Mouse (Mus musculus): ENCODE measurements around the gene Man1b1. TPM values are rescaled to one million over a fixed set of nuclear protein-coding genes. Genes with fewer than 3 reads are reported as not detected.

Gene Man1b1
- total and polyA plus RNA-seq, 2 experiments from 2014 or later, result 19.5 to 41.2 TPM

DNA sequence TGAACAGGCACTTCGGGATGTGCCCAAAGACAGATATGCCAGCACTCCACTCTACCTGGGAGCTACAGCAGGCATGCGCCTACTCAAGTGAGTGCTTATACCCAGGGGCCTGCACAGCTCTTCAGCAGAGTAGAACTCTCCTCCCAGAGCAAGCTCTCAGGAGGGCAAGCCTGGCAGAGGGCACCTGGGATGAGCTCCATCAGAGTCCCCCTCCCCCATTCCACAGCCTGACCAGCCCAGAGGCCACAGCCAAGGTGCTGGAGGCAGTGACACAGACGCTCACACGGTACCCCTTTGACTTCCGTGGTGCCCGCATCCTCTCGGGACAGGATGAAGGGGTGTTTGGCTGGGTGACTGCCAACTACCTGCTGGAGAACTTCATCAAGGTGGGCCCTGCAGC, 65.9 kb downstream of the Man1b1 start:
- no peaks in the 10 kb centered on the region for H3K9me3 ChIP-seq (replicated peaks; ENCODE audit: control insufficient read depth, low read length)
- H3K27me3 ChIP-seq (ENCODE audit: control insufficient read depth, insufficient read depth, low read length), result peaks cover 94% of the 10 kb centered on the region
- DNase-seq (ENCODE audit: low spot score) (no peak), ATAC-seq (ENCODE audit: insufficient read depth, low read depth) (no peak)
- TF ChIP-seq EP300 (IDR thresholded peaks at IDR 0.05; ENCODE audit: low read depth) (no peak), CTCF (IDR thresholded peaks at IDR 0.05; ENCODE audit: low read depth) (no peak)
- peaks cover 5% of the 10 kb centered on the region; the same call in 1 of the 2 replicates for H3K4me1 ChIP-seq (ENCODE audit: control insufficient read depth, insufficient read depth)
- H3K4me2 ChIP-seq (ENCODE audit: low read depth, low read length), result no peak overlapping the region
- H3K9ac ChIP-seq (replicated peaks; ENCODE audit: low read depth, low read length), result no peak overlapping the region
- no peak overlapping the region for H3K27ac ChIP-seq (ENCODE audit: low read depth)
- no peaks in the 10 kb centered on the region for H3K36me3 ChIP-seq (replicated peaks; ENCODE audit: control insufficient read depth, insufficient read depth, low read length)
- no peak overlapping the region for H3K4me3 ChIP-seq (ENCODE audit: low read depth, low read length)
- 89% methylated on average over 7 of the region's 7 CpGs for WGBS

DNA sequence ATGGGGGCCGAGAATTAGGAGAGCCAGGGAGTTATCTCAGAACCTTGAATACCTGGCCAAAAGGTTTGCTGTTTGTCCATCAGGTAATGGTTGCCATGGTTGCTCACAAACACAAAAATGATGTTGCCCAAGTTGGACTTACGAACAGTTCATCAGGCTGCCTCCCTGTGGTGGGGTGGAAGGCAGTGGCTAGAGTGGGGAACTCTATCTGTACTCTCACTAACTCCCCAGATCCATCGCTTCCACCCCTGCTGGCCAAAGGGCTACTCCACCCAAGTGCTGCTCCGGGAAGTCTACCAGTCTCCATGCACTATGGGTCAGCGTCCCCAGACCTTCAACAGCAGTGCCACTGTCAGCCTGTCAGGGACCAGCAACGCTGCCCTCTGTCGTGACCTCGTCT, 66.9 kb downstream of the Man1b1 start, which contains the start of gene Npdc1:
Gene Npdc1 (plus strand): TSS at position 301 of the 400 bp plus-strand sequence.
- H3K4me3 ChIP-seq (ENCODE audit: low read depth, low read length), result no peak within 1 kb of the TSS
- no peak within 1 kb of the TSS for H3K4me2 ChIP-seq (ENCODE audit: low read depth, low read length)
- H3K4me1 ChIP-seq (ENCODE audit: control insufficient read depth, insufficient read depth), result peaks cover 5% of the 10 kb centered on the region; the same call in 1 of the 2 replicates
- H3K9me3 ChIP-seq (replicated peaks; ENCODE audit: control insufficient read depth, low read length), result no peaks in the 10 kb centered on the region
- no peak within 1 kb of the TSS for H3K9ac ChIP-seq (replicated peaks; ENCODE audit: low read depth, low read length)
- no peak for DNase-seq (ENCODE audit: low spot score)
- no peaks in the 10 kb centered on the region for H3K36me3 ChIP-seq (replicated peaks; ENCODE audit: control insufficient read depth, insufficient read depth, low read length)
- ATAC-seq (ENCODE audit: insufficient read depth, low read depth), result no peak
- TF ChIP-seq CTCF (IDR thresholded peaks at IDR 0.05; ENCODE audit: low read depth), result no peak
- TF ChIP-seq EP300 (IDR thresholded peaks at IDR 0.05; ENCODE audit: low read depth), result no peak
- H3K27ac ChIP-seq (ENCODE audit: low read depth), result no peak within 1 kb of the TSS
- WGBS, result 54% methylated on average over 8 of the region's 8 CpGs
- H3K27me3 ChIP-seq (ENCODE audit: control insufficient read depth, insufficient read depth, low read length), result peaks cover 100% of the 10 kb centered on the region

DNA sequence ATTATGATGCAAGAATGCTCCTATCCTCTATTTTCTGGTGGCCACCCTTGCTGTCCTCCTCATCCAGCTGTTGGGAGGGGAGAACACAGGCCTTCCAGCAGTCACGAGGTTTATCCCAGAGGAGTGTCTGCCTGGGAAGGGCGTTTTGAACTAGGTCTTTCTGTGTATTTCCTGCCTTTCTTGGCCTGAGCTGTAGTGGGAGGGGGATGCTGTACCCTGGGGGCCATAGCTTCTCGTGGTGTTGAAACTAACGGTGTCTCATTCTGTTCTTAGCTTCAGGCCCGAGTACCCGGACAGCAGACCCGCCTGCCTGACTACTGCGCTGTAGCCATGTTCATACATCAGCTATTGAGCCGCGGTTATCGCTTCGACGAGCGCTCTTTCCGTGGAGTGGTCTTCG, 68.2 kb downstream of the Man1b1 start:
- 20% methylated on average over 16 of the region's 16 CpGs for WGBS
- Histone ChIP-seq H3K27ac (ENCODE audit: low read depth) (no peak overlapping the region), H3K4me3 (ENCODE audit: low read depth, low read length) (peak overlapping the region; percentile 22)

DNA sequence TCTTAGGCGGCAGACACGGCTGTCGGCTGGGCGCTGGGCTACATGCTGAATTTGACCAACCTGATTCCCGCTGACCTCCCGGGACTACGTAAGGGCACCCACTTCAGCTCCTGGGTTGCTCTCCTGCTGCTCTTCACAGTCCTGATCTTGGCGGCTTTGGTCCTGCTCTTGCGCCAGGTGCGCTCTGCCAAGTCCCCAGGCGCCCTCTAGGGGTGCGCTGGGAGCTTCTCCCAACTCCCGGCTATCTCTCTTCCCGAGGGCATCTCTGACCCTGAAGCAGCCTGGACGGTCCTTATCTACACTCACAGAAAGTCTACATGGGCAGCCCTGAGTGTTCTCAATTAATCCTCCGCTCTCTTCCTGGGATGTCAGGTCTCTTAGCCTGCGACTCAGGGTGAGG, 68.6 kb downstream of the Man1b1 start:
- H3K4me1 ChIP-seq (ENCODE audit: control insufficient read depth, insufficient read depth), result no peaks in the 10 kb centered on the region
- TF ChIP-seq CTCF (IDR thresholded peaks at IDR 0.05; ENCODE audit: low read depth) (peak; percentile 53), EP300 (IDR thresholded peaks at IDR 0.05; ENCODE audit: low read depth) (no peak)
- H3K9me3 ChIP-seq (replicated peaks; ENCODE audit: control insufficient read depth, low read length), result no peaks in the 10 kb centered on the region
- no peak overlapping the region for H3K27ac ChIP-seq (ENCODE audit: low read depth)
- H3K4me3 ChIP-seq (ENCODE audit: low read depth, low read length), result peak overlapping the region; percentile 22
- H3K36me3 ChIP-seq (replicated peaks; ENCODE audit: control insufficient read depth, insufficient read depth, low read length), result no peaks in the 10 kb centered on the region
- 3% methylated on average over 17 of the region's 17 CpGs for WGBS
- H3K27me3 ChIP-seq (ENCODE audit: control insufficient read depth, insufficient read depth, low read length), result peaks cover 91% of the 10 kb centered on the region
- ATAC-seq (ENCODE audit: insufficient read depth, low read depth) (no peak), DNase-seq (ENCODE audit: low spot score) (peak; percentile 32)
- H3K4me2 ChIP-seq (ENCODE audit: low read depth, low read length), result peak overlapping the region; percentile 36
- H3K9ac ChIP-seq (replicated peaks; ENCODE audit: low read depth, low read length), result no peak overlapping the region

More for the DNA sequence above, 68.2 kb downstream of the Man1b1 start:
- Histone ChIP-seq H3K9me3 (replicated peaks; ENCODE audit: control insufficient read depth, low read length) (no peaks in the 10 kb centered on the region), H3K36me3 (replicated peaks; ENCODE audit: control insufficient read depth, insufficient read depth, low read length) (no peaks in the 10 kb centered on the region), H3K27me3 (ENCODE audit: control insufficient read depth, insufficient read depth, low read length) (peaks cover 95% of the 10 kb centered on the region), H3K9ac (replicated peaks; ENCODE audit: low read depth, low read length) (no peak overlapping the region), H3K4me2 (ENCODE audit: low read depth, low read length) (peak overlapping the region; percentile 36), H3K4me1 (ENCODE audit: control insufficient read depth, insufficient read depth) (no peaks in the 10 kb centered on the region)
- no peak for TF ChIP-seq CTCF (IDR thresholded peaks at IDR 0.05; ENCODE audit: low read depth)
- TF ChIP-seq EP300 (IDR thresholded peaks at IDR 0.05; ENCODE audit: low read depth), result no peak
- peak; percentile 7 for DNase-seq (ENCODE audit: low spot score)
- ATAC-seq (ENCODE audit: insufficient read depth, low read depth), result no peak

Other genes with a start within 250 kb of the Man1b1 start
Only the 30 nearest of the 37 such genes appear.
- gene Nrarp, start 151.6 kb upstream of the Man1b1 start, total RNA-seq (2014; rRNA removed; ENCODE audit: low replicate concordance), result 34.1 and 38.1 TPM in 2 replicates
- gene Nrarp, start 151.6 kb upstream of the Man1b1 start, polyA plus RNA-seq (2015; fragmentation: Nextera tagmentation; extraction: Ambion mirVana), result 8.8 and 9.6 TPM in 2 replicates
- 4.9 and 8.6 TPM in 2 replicates for gene Tor4a, start 135.5 kb upstream of the Man1b1 start, total RNA-seq (2014; rRNA removed; ENCODE audit: low replicate concordance)
- gene Tor4a, start 135.5 kb upstream of the Man1b1 start, polyA plus RNA-seq (2015; fragmentation: Nextera tagmentation; extraction: Ambion mirVana), result 4.4 and 5.2 TPM in 2 replicates
- gene Nelfb, start 120.8 kb upstream of the Man1b1 start, total RNA-seq (2014; rRNA removed; ENCODE audit: low replicate concordance), result 49.0 and 63.7 TPM in 2 replicates
- 38.4 and 41.9 TPM in 2 replicates for gene Nelfb, start 120.8 kb upstream of the Man1b1 start, polyA plus RNA-seq (2015; fragmentation: Nextera tagmentation; extraction: Ambion mirVana)
- gene Stpg3, start 117.7 kb upstream of the Man1b1 start, total RNA-seq (2014; rRNA removed; ENCODE audit: low replicate concordance), result not detected in 2 replicates
- not detected in 2 replicates for gene Stpg3, start 117.7 kb upstream of the Man1b1 start, polyA plus RNA-seq (2015; fragmentation: Nextera tagmentation; extraction: Ambion mirVana)
- gene Fam166a, start 113.6 kb upstream of the Man1b1 start, total RNA-seq (2014; rRNA removed; ENCODE audit: low replicate concordance), result not detected in 2 replicates
- gene Fam166a, start 113.6 kb upstream of the Man1b1 start, polyA plus RNA-seq (2015; fragmentation: Nextera tagmentation; extraction: Ambion mirVana), result 0.33 TPM in 1 of 2 replicates, not detected in the other
- 665 and 888 TPM in 2 replicates for gene Tubb4b, start 107.6 kb upstream of the Man1b1 start, total RNA-seq (2014; rRNA removed; ENCODE audit: low replicate concordance)
- 217 and 244 TPM in 2 replicates for gene Tubb4b, start 107.6 kb upstream of the Man1b1 start, polyA plus RNA-seq (2015; fragmentation: Nextera tagmentation; extraction: Ambion mirVana)
- gene Slc34a3, start 98.0 kb upstream of the Man1b1 start, total RNA-seq (2014; rRNA removed; ENCODE audit: low replicate concordance), result not detected in 2 replicates
- gene Slc34a3, start 98.0 kb upstream of the Man1b1 start, polyA plus RNA-seq (2015; fragmentation: Nextera tagmentation; extraction: Ambion mirVana), result not detected in 2 replicates
- gene Rnf224, start 95.6 kb upstream of the Man1b1 start, total RNA-seq (2014; rRNA removed; ENCODE audit: low replicate concordance), result not detected in 2 replicates
- gene Rnf224, start 95.6 kb upstream of the Man1b1 start, polyA plus RNA-seq (2015; fragmentation: Nextera tagmentation; extraction: Ambion mirVana), result not detected in 2 replicates
- 2.4 and 4.1 TPM in 2 replicates for gene Rnf208, start 90.1 kb upstream of the Man1b1 start, total RNA-seq (2014; rRNA removed; ENCODE audit: low replicate concordance)
- 0.92 and 1.1 TPM in 2 replicates for gene Rnf208, start 90.1 kb upstream of the Man1b1 start, polyA plus RNA-seq (2015; fragmentation: Nextera tagmentation; extraction: Ambion mirVana)
- not detected in 2 replicates for gene Cysrt1, start 89.9 kb upstream of the Man1b1 start, total RNA-seq (2014; rRNA removed; ENCODE audit: low replicate concordance)
- not detected in 2 replicates for gene Cysrt1, start 89.9 kb upstream of the Man1b1 start, polyA plus RNA-seq (2015; fragmentation: Nextera tagmentation; extraction: Ambion mirVana)
- 4.8 and 6.9 TPM in 2 replicates for gene AL732309.1, start 85.5 kb upstream of the Man1b1 start, total RNA-seq (2014; rRNA removed; ENCODE audit: low replicate concordance)
- 0.97 and 1.6 TPM in 2 replicates for gene AL732309.1, start 85.5 kb upstream of the Man1b1 start, polyA plus RNA-seq (2015; fragmentation: Nextera tagmentation; extraction: Ambion mirVana)
- 35.3 and 42.0 TPM in 2 replicates for gene Tmem203, start 76.9 kb upstream of the Man1b1 start, total RNA-seq (2014; rRNA removed; ENCODE audit: low replicate concordance)
- gene Tmem203, start 76.9 kb upstream of the Man1b1 start, polyA plus RNA-seq (2015; fragmentation: Nextera tagmentation; extraction: Ambion mirVana), result 25.6 and 26.5 TPM in 2 replicates
- 5.2 and 5.4 TPM in 2 replicates for gene Tprn, start 69.7 kb upstream of the Man1b1 start, total RNA-seq (2014; rRNA removed; ENCODE audit: low replicate concordance)
- 3.6 and 3.7 TPM in 2 replicates for gene Tprn, start 69.7 kb upstream of the Man1b1 start, polyA plus RNA-seq (2015; fragmentation: Nextera tagmentation; extraction: Ambion mirVana)
- gene Ssna1, start 59.9 kb upstream of the Man1b1 start, total RNA-seq (2014; rRNA removed; ENCODE audit: low replicate concordance), result 58.9 and 110 TPM in 2 replicates
- 111 and 117 TPM in 2 replicates for gene Ssna1, start 59.9 kb upstream of the Man1b1 start, polyA plus RNA-seq (2015; fragmentation: Nextera tagmentation; extraction: Ambion mirVana)
- gene Anapc2, start 59.9 kb upstream of the Man1b1 start, total RNA-seq (2014; rRNA removed; ENCODE audit: low replicate concordance), result 31.4 and 48.6 TPM in 2 replicates
- gene Anapc2, start 59.9 kb upstream of the Man1b1 start, polyA plus RNA-seq (2015; fragmentation: Nextera tagmentation; extraction: Ambion mirVana), result 41.0 and 46.5 TPM in 2 replicates
- not detected in 2 replicates for gene Tmem210, start 44.2 kb upstream of the Man1b1 start, total RNA-seq (2014; rRNA removed; ENCODE audit: low replicate concordance)
- not detected in 2 replicates for gene Tmem210, start 44.2 kb upstream of the Man1b1 start, polyA plus RNA-seq (2015; fragmentation: Nextera tagmentation; extraction: Ambion mirVana)
- gene Lrrc26, start 42.4 kb upstream of the Man1b1 start, total RNA-seq (2014; rRNA removed; ENCODE audit: low replicate concordance), result not detected in 2 replicates
- 1.2 TPM in 1 of 2 replicates, not detected in the other for gene Lrrc26, start 42.4 kb upstream of the Man1b1 start, polyA plus RNA-seq (2015; fragmentation: Nextera tagmentation; extraction: Ambion mirVana)
- 0.46 TPM in 1 of 2 replicates, not detected in the other for gene Grin1, start 13.2 kb upstream of the Man1b1 start, total RNA-seq (2014; rRNA removed; ENCODE audit: low replicate concordance)
- not detected in 2 replicates for gene Grin1, start 13.2 kb upstream of the Man1b1 start, polyA plus RNA-seq (2015; fragmentation: Nextera tagmentation; extraction: Ambion mirVana)
- gene Dpp7, start 24.0 kb downstream of the Man1b1 start, total RNA-seq (2014; rRNA removed; ENCODE audit: low replicate concordance), result 9.0 and 13.2 TPM in 2 replicates
- gene Dpp7, start 24.0 kb downstream of the Man1b1 start, polyA plus RNA-seq (2015; fragmentation: Nextera tagmentation; extraction: Ambion mirVana), result 4.3 and 4.6 TPM in 2 replicates
- 1.3 and 10.9 TPM in 2 replicates for gene Uap1l1, start 33.3 kb downstream of the Man1b1 start, total RNA-seq (2014; rRNA removed; ENCODE audit: low replicate concordance)
- gene Uap1l1, start 33.3 kb downstream of the Man1b1 start, polyA plus RNA-seq (2015; fragmentation: Nextera tagmentation; extraction: Ambion mirVana), result 13.0 and 14.3 TPM in 2 replicates
- gene Sapcd2, start 40.0 kb downstream of the Man1b1 start, total RNA-seq (2014; rRNA removed; ENCODE audit: low replicate concordance), result 14.0 and 26.1 TPM in 2 replicates
- gene Sapcd2, start 40.0 kb downstream of the Man1b1 start, polyA plus RNA-seq (2015; fragmentation: Nextera tagmentation; extraction: Ambion mirVana), result 5.6 and 6.4 TPM in 2 replicates
- gene Entpd2, start 63.5 kb downstream of the Man1b1 start, total RNA-seq (2014; rRNA removed; ENCODE audit: low replicate concordance), result 7.9 and 44.8 TPM in 2 replicates
- 3.5 and 4.2 TPM in 2 replicates for gene Entpd2, start 63.5 kb downstream of the Man1b1 start, polyA plus RNA-seq (2015; fragmentation: Nextera tagmentation; extraction: Ambion mirVana)
- gene Npdc1, start 67.0 kb downstream of the Man1b1 start, total RNA-seq (2014; rRNA removed; ENCODE audit: low replicate concordance), result 43.0 and 49.7 TPM in 2 replicates
- gene Npdc1, start 67.0 kb downstream of the Man1b1 start, polyA plus RNA-seq (2015; fragmentation: Nextera tagmentation; extraction: Ambion mirVana), result 21.0 and 24.5 TPM in 2 replicates
- gene Fut7, start 90.9 kb downstream of the Man1b1 start, total RNA-seq (2014; rRNA removed; ENCODE audit: low replicate concordance), result not detected in 2 replicates
- not detected in 2 replicates for gene Fut7, start 90.9 kb downstream of the Man1b1 start, polyA plus RNA-seq (2015; fragmentation: Nextera tagmentation; extraction: Ambion mirVana)
- 27.6 and 32.0 TPM in 2 replicates for gene Abca2, start 96.4 kb downstream of the Man1b1 start, total RNA-seq (2014; rRNA removed; ENCODE audit: low replicate concordance)
- gene Abca2, start 96.4 kb downstream of the Man1b1 start, polyA plus RNA-seq (2015; fragmentation: Nextera tagmentation; extraction: Ambion mirVana), result 2.4 and 3.6 TPM in 2 replicates
- gene Clic3, start 124.5 kb downstream of the Man1b1 start, total RNA-seq (2014; rRNA removed; ENCODE audit: low replicate concordance), result 2.4 and 4.5 TPM in 2 replicates
- gene Clic3, start 124.5 kb downstream of the Man1b1 start, polyA plus RNA-seq (2015; fragmentation: Nextera tagmentation; extraction: Ambion mirVana), result 6.5 and 7.4 TPM in 2 replicates
- gene Paxx, start 128.8 kb downstream of the Man1b1 start, total RNA-seq (2014; rRNA removed; ENCODE audit: low replicate concordance), result 71.9 and 90.7 TPM in 2 replicates
- 42.7 and 45.5 TPM in 2 replicates for gene Paxx, start 128.8 kb downstream of the Man1b1 start, polyA plus RNA-seq (2015; fragmentation: Nextera tagmentation; extraction: Ambion mirVana)
- gene Ptgds, start 137.7 kb downstream of the Man1b1 start, total RNA-seq (2014; rRNA removed; ENCODE audit: low replicate concordance), result 708 and 711 TPM in 2 replicates
- gene Ptgds, start 137.7 kb downstream of the Man1b1 start, polyA plus RNA-seq (2015; fragmentation: Nextera tagmentation; extraction: Ambion mirVana), result 356 and 359 TPM in 2 replicates
- gene Lcn12, start 161.6 kb downstream of the Man1b1 start, total RNA-seq (2014; rRNA removed; ENCODE audit: low replicate concordance), result not detected in 2 replicates
- gene Lcn12, start 161.6 kb downstream of the Man1b1 start, polyA plus RNA-seq (2015; fragmentation: Nextera tagmentation; extraction: Ambion mirVana), result not detected in 2 replicates
- gene Fbxw5, start 168.4 kb downstream of the Man1b1 start, total RNA-seq (2014; rRNA removed; ENCODE audit: low replicate concordance), result 115 and 141 TPM in 2 replicates
- gene Fbxw5, start 168.4 kb downstream of the Man1b1 start, polyA plus RNA-seq (2015; fragmentation: Nextera tagmentation; extraction: Ambion mirVana), result 70.6 and 76.5 TPM in 2 replicates